Mouse (Mus musculus): ENCODE data around the gene Ankrd53. TPM values are rescaled to one million over a fixed set of nuclear protein-coding genes. Genes with fewer than 3 reads are reported as not detected.

The Ankrd53 gene
- polyA plus RNA-seq, 1 experiment from 2014 or later, result 0.16 TPM

GRCm38 (mm10) chr6:83795492-83795900, 33.1 kb downstream of the Ankrd53 start:
- Histone ChIP-seq H3K9ac (ENCODE audit: low read length) (peak overlapping the region; percentile 50), H3K27me3 (ENCODE audit: control insufficient read depth, insufficient read depth, low read length) (no peaks in the 10 kb centered on the region), H3K4me3 (ENCODE audit: low read depth, low read length) (peak overlapping the region; percentile 63), H3K4me1 (ENCODE audit: control insufficient read depth, insufficient read depth, low read length) (0 out of 2 replicates have a peak, but pooled peaks cover 3% of the 10 kb centered on the region), H3K27ac (replicated peaks; ENCODE audit: low read depth, low read length) (peak overlapping the region; percentile 78; the same call in 1 of the 2 replicates), H3K36me3 (ENCODE audit: control insufficient read depth, insufficient read depth, low read length) (no peaks in the 10 kb centered on the region), H3K4me2 (ENCODE audit: low read depth, severe bottlenecking) (peak overlapping the region; percentile 89), H3K9me3 (ENCODE audit: control insufficient read depth, low read length) (no peaks in the 10 kb centered on the region)
- WGBS, result 17% methylated on average over 13 of the region's 13 CpGs
- DNase-seq (ENCODE audit: low spot score) (no peak), ATAC-seq (ENCODE audit: insufficient number of reproducible peaks, low FRiP score, low TSS enrichment, low read depth) (no peak)

GRCm38 (mm10) chr6:83796686-83797085, 34.2 kb downstream of the Ankrd53 start:
- Histone ChIP-seq H3K27ac (replicated peaks; ENCODE audit: low read depth, low read length) (no peak overlapping the region), H3K4me1 (ENCODE audit: control insufficient read depth, insufficient read depth, low read length) (no peaks in the 10 kb centered on the region), H3K27me3 (ENCODE audit: control insufficient read depth, insufficient read depth, low read length) (no peaks in the 10 kb centered on the region), H3K9me3 (ENCODE audit: control insufficient read depth, low read length) (no peaks in the 10 kb centered on the region), H3K4me2 (ENCODE audit: low read depth, severe bottlenecking) (no peak overlapping the region), H3K9ac (ENCODE audit: low read length) (no peak overlapping the region), H3K36me3 (ENCODE audit: control insufficient read depth, insufficient read depth, low read length) (no peaks in the 10 kb centered on the region), H3K4me3 (ENCODE audit: low read depth, low read length) (no peak overlapping the region)
- ATAC-seq (ENCODE audit: insufficient number of reproducible peaks, low FRiP score, low TSS enrichment, low read depth), result no peak
- no peak for DNase-seq (ENCODE audit: low spot score)
- 68% methylated on average over 3 of the region's 3 CpGs for WGBS

GRCm38 (mm10) chr6:83802033-83802432, 39.6 kb downstream of the Ankrd53 start:
- no peaks in the 10 kb centered on the region for H3K27me3 ChIP-seq (ENCODE audit: control insufficient read depth, insufficient read depth, low read length)
- no peak overlapping the region for H3K4me3 ChIP-seq (ENCODE audit: low read depth, low read length)
- no peak overlapping the region for H3K9ac ChIP-seq (ENCODE audit: low read length)
- no peaks in the 10 kb centered on the region for H3K36me3 ChIP-seq (ENCODE audit: control insufficient read depth, insufficient read depth, low read length)
- no peak overlapping the region for H3K27ac ChIP-seq (replicated peaks; ENCODE audit: low read depth, low read length)
- 92% methylated on average over 5 of the region's 5 CpGs for WGBS
- no peak for DNase-seq (ENCODE audit: low spot score)
- ATAC-seq (ENCODE audit: insufficient number of reproducible peaks, low FRiP score, low TSS enrichment, low read depth), result no peak
- no peaks in the 10 kb centered on the region for H3K9me3 ChIP-seq (ENCODE audit: control insufficient read depth, low read length)
- H3K4me1 ChIP-seq (ENCODE audit: control insufficient read depth, insufficient read depth, low read length), result no peaks in the 10 kb centered on the region
- no peak overlapping the region for H3K4me2 ChIP-seq (ENCODE audit: low read depth, severe bottlenecking)

- DNase-seq (ENCODE audit: low spot score), result no peak
- Histone ChIP-seq H3K4me1 (ENCODE audit: control insufficient read depth, insufficient read depth, low read length) (no peaks in the 10 kb centered on the region), H3K36me3 (ENCODE audit: control insufficient read depth, insufficient read depth, low read length) (no peaks in the 10 kb centered on the region), H3K27ac (replicated peaks; ENCODE audit: low read depth, low read length) (no peak overlapping the region), H3K4me2 (ENCODE audit: low read depth, severe bottlenecking) (no peak overlapping the region), H3K9me3 (ENCODE audit: control insufficient read depth, low read length) (no peaks in the 10 kb centered on the region), H3K9ac (ENCODE audit: low read length) (no peak overlapping the region), H3K4me3 (ENCODE audit: low read depth, low read length) (no peak overlapping the region), H3K27me3 (ENCODE audit: control insufficient read depth, insufficient read depth, low read length) (no peaks in the 10 kb centered on the region)
- no peak for ATAC-seq (ENCODE audit: insufficient number of reproducible peaks, low FRiP score, low TSS enrichment, low read depth)
- 95% methylated on average over 3 of the region's 3 CpGs for WGBS
Observed at GRCm38 (mm10) chr6:83802846-83803245, 40.4 kb downstream of the Ankrd53 start.

- Histone ChIP-seq H3K4me2 (ENCODE audit: low read depth, severe bottlenecking) (no peak overlapping the region), H3K36me3 (ENCODE audit: control insufficient read depth, insufficient read depth, low read length) (no peaks in the 10 kb centered on the region; the same call in 1 of the 2 replicates), H3K4me3 (ENCODE audit: low read depth, low read length) (no peak overlapping the region), H3K9me3 (ENCODE audit: control insufficient read depth, low read length) (no peaks in the 10 kb centered on the region), H3K4me1 (ENCODE audit: control insufficient read depth, insufficient read depth, low read length) (no peaks in the 10 kb centered on the region), H3K27me3 (ENCODE audit: control insufficient read depth, insufficient read depth, low read length) (no peaks in the 10 kb centered on the region), H3K9ac (ENCODE audit: low read length) (no peak overlapping the region), H3K27ac (replicated peaks; ENCODE audit: low read depth, low read length) (no peak overlapping the region)
- DNase-seq (ENCODE audit: low spot score) (no peak), ATAC-seq (ENCODE audit: insufficient number of reproducible peaks, low FRiP score, low TSS enrichment, low read depth) (no peak)
- 89% methylated on average over 3 of the region's 3 CpGs for WGBS
Observed at GRCm38 (mm10) chr6:83815801-83816200, 53.4 kb downstream of the Ankrd53 start.

Other genes with a start within 250 kb of the Ankrd53 start
- 0.76 and 0.87 TPM in 2 replicates for gene Actg2, start 226.4 kb upstream of the Ankrd53 start, polyA plus RNA-seq (2014; fragmentation: Nextera tagmentation; extraction: Ambion mirVana)
- gene Stambp, start 189.9 kb upstream of the Ankrd53 start, polyA plus RNA-seq (2014; fragmentation: Nextera tagmentation; extraction: Ambion mirVana), result 18.4 and 19.1 TPM in 2 replicates
- not detected in 2 replicates for gene Clec4f, start 106.5 kb upstream of the Ankrd53 start, polyA plus RNA-seq (2014; fragmentation: Nextera tagmentation; extraction: Ambion mirVana)
- gene Cd207, start 84.8 kb upstream of the Ankrd53 start, polyA plus RNA-seq (2014; fragmentation: Nextera tagmentation; extraction: Ambion mirVana), result not detected in 2 replicates
- 1.5 and 2.7 TPM in 2 replicates for gene Vax2, start 51.4 kb upstream of the Ankrd53 start, polyA plus RNA-seq (2014; fragmentation: Nextera tagmentation; extraction: Ambion mirVana)
- gene Atp6v1b1, start 19.7 kb upstream of the Ankrd53 start, polyA plus RNA-seq (2014; fragmentation: Nextera tagmentation; extraction: Ambion mirVana), result 0.27 TPM in 1 of 2 replicates, not detected in the other
- 62.2 and 63.8 TPM in 2 replicates for gene Tex261, start 13.2 kb downstream of the Ankrd53 start, polyA plus RNA-seq (2014; fragmentation: Nextera tagmentation; extraction: Ambion mirVana)
- 23.6 and 25.8 TPM in 2 replicates for gene Nagk, start 32.3 kb downstream of the Ankrd53 start, polyA plus RNA-seq (2014; fragmentation: Nextera tagmentation; extraction: Ambion mirVana)
- gene Paip2b, start 69.1 kb downstream of the Ankrd53 start, polyA plus RNA-seq (2014; fragmentation: Nextera tagmentation; extraction: Ambion mirVana), result 18.5 and 24.1 TPM in 2 replicates
- gene Zfp638, start 104.5 kb downstream of the Ankrd53 start, polyA plus RNA-seq (2014; fragmentation: Nextera tagmentation; extraction: Ambion mirVana), result 84.2 and 93.5 TPM in 2 replicates
- gene Dysf, start 245.9 kb downstream of the Ankrd53 start, polyA plus RNA-seq (2014; fragmentation: Nextera tagmentation; extraction: Ambion mirVana), result 16.7 and 17.9 TPM in 2 replicates

Data from limb, embryonic 11.5 days (tissue).